Mouse (Mus musculus) forebrain, postnatal 0 days (tissue): Measurements from ENCODE around the gene Sowahd. TPM values are rescaled to one million over a fixed set of nuclear protein-coding genes. Genes with fewer than 3 reads are reported as not detected.
"Not testable (repeated sequence)": the region's sequence is repeated elsewhere in the genome, so short reads cannot be mapped to it uniquely, and the experiment has no call there.

Experiments
- ATAC-seq: fragments of 200-750 bp; cut with Nextera tagmentation; 2 replicates; pipeline ENCODE4 v1.8.0; 2017; ENCODE audit warnings: mild to moderate bottlenecking, moderate library complexity
- DNase-seq: peaks from one replicate; pipeline ENCODE4 v3.0.0-alpha.2; 2015
- H3K27ac ChIP-seq: fragments of 300-500 bp; sonication (generic); 2 replicates; pipeline ENCODE4 v1.5.1; 2014; ENCODE audit warnings: low read depth, mild to moderate bottlenecking, antibody characterized with exemption, low read length, moderate library complexity, mixed read lengths
- H3K27me3 ChIP-seq: fragments of 300-500 bp; sonication (generic); 2 replicates; pipeline ENCODE4 v1.6.1; 2014; ENCODE audit warnings: mild to moderate bottlenecking, low read length, mixed read lengths; ENCODE audit not compliant: insufficient read depth
- H3K36me3 ChIP-seq: fragments of 300-500 bp; sonication (generic); 2 replicates; pipeline ENCODE4 v1.6.1; 2014; ENCODE audit warnings: mild to moderate bottlenecking, moderate library complexity; ENCODE audit not compliant: insufficient read depth
- H3K4me1 ChIP-seq: fragments of 300-500 bp; sonication (generic); 2 replicates; pipeline ENCODE4 v1.6.1; 2014; ENCODE audit warnings: antibody characterized with exemption; ENCODE audit not compliant: insufficient read depth
- H3K4me2 ChIP-seq: fragments of 300-500 bp; sonication (generic); 2 replicates; pipeline ENCODE4 v1.6.1; 2014; ENCODE audit warnings: low read depth, mild to moderate bottlenecking, moderate library complexity
- H3K4me3 ChIP-seq: fragments of 300-500 bp; sonication (generic); 2 replicates; pipeline ENCODE4 v1.5.1; 2014; ENCODE audit warnings: low read depth, low read length, mixed read lengths
- H3K9ac ChIP-seq: fragments of 300-500 bp; sonication (generic); 2 replicates; pipeline ENCODE4 v1.6.1; 2014; ENCODE audit warnings: mild to moderate bottlenecking
- H3K9me3 ChIP-seq: fragments of 300-500 bp; sonication (generic); 2 replicates; pipeline ENCODE4 v1.6.1; 2016; ENCODE audit warnings: low read length
- CTCF ChIP-seq: sonication (generic); IDR thresholded peaks from 2 replicates; pipeline ENCODE4 v1.5.1; 2016; ENCODE audit warnings: antibody characterized with exemption, control low read depth, low read depth
- WGBS: fragments of 180-500 bp; shearing (Covaris S2); extraction: QIAGEN DNeasy Blood & Tissue Kit; methylation state at CpG from one replicate; pipeline ENCODE4 v1.1.7; 2014; 5-methylcytosine and 5-hydroxymethylcytosine counted together
- polyA plus RNA-seq: library from polyadenylated mRNA; unstranded; fragments of >200 nt; fragmentation: Nextera tagmentation; extraction: Ambion mirVana; gene quantifications from 2 replicates; pipeline ENCODE4 v1.2.1, GENCODE M21; 2015
- total RNA-seq: library from RNA; depleted of rRNA; stranded (reverse); fragments of >200 nt; gene quantifications from 2 replicates; pipeline ENCODE4 v1.2.3, GENCODE M21; 2014

Sowahd gene
- total and polyA plus RNA-seq, 2 experiments from 2014 or later = 0.12 TPM; not detected in 1

- WGBS = 26% methylated on average over 9 of the region's 9 CpGs
- no peak overlapping the region for H3K4me3 ChIP-seq
- ATAC-seq (no peak), DNase-seq (peak; percentile 69)
- no peak overlapping the region for H3K27ac ChIP-seq
- no peaks in the 10 kb centered on the region for H3K4me1 ChIP-seq
- H3K36me3 ChIP-seq = no peaks in the 10 kb centered on the region
- H3K9ac ChIP-seq = no peak overlapping the region
- H3K9me3 ChIP-seq = no peaks in the 10 kb centered on the region
- TF ChIP-seq CTCF = peak; percentile 71
- H3K27me3 ChIP-seq = no peaks in the 10 kb centered on the region
- no peak overlapping the region for H3K4me2 ChIP-seq
These were observed 5.9 kb upstream of the Sowahd start for GRCm38 (mm10) chrX:37042726-37043125.

GRCm38 (mm10) chrX:37048890-37049823, 512 bp downstream of the Sowahd start:
- WGBS = 28% methylated on average over 66 of the region's 70 CpGs
- Histone ChIP-seq H3K9ac (peak overlapping the region; percentile 18; the same call in 1 of the 2 replicates), H3K4me3 (peak overlapping the region; percentile 34), H3K9me3 (no peaks in the 10 kb centered on the region), H3K27ac (no peak overlapping the region), H3K27me3 (no peaks in the 10 kb centered on the region; the same call in 1 of the 2 replicates), H3K4me1 (no peaks in the 10 kb centered on the region), H3K36me3 (no peaks in the 10 kb centered on the region), H3K4me2 (peak overlapping the region; percentile 65)
- DNase-seq (no peak), ATAC-seq (peak; percentile 34; the same call in 1 of the 2 replicates)
- TF ChIP-seq CTCF = no peak

- Histone ChIP-seq H3K4me1 (no peaks in the 10 kb centered on the region), H3K9ac (no peak overlapping the region), H3K27me3 (no peaks in the 10 kb centered on the region), H3K36me3 (no peaks in the 10 kb centered on the region), H3K27ac (no peak overlapping the region), H3K4me2 (no peak overlapping the region), H3K9me3 (no peaks in the 10 kb centered on the region), H3K4me3 (no peak overlapping the region)
- ATAC-seq (no peak), DNase-seq (no peak)
- TF ChIP-seq CTCF = no peak
- WGBS = 85% methylated on average over 9 of the region's 9 CpGs
These were observed 15.3 kb downstream of the Sowahd start for GRCm38 (mm10) chrX:37063902-37064301.

GRCm38 (mm10) chrX:37067299-37067698, 18.7 kb downstream of the Sowahd start:
- no peak overlapping the region for H3K4me3 ChIP-seq
- 80% methylated on average over 3 of the region's 3 CpGs for WGBS
- no peaks in the 10 kb centered on the region for H3K27me3 ChIP-seq
- H3K9ac ChIP-seq = no peak overlapping the region
- no peak for ATAC-seq
- no peak for TF ChIP-seq CTCF
- no peaks in the 10 kb centered on the region for H3K4me1 ChIP-seq
- H3K36me3 ChIP-seq = no peaks in the 10 kb centered on the region
- no peak overlapping the region for H3K27ac ChIP-seq
- no peaks in the 10 kb centered on the region for H3K9me3 ChIP-seq
- H3K4me2 ChIP-seq = no peak overlapping the region
- DNase-seq = no peak

GRCm38 (mm10) chrX:37068766-37069165, 20.1 kb downstream of the Sowahd start:
- Histone ChIP-seq H3K9ac (no peak overlapping the region), H3K4me1 (no peaks in the 10 kb centered on the region), H3K9me3 (no peaks in the 10 kb centered on the region), H3K36me3 (no peaks in the 10 kb centered on the region), H3K27ac (no peak overlapping the region), H3K4me3 (no peak overlapping the region), H3K4me2 (no peak overlapping the region), H3K27me3 (no peaks in the 10 kb centered on the region)
- ATAC-seq (no peak), DNase-seq (no peak)
- WGBS = 83% methylated on average over 5 of the region's 5 CpGs
- no peak for TF ChIP-seq CTCF

GRCm38 (mm10) chrX:37074262-37074892, 25.7 kb downstream of the Sowahd start:
- peak; percentile 79 for DNase-seq
- ATAC-seq = peak; percentile 51; the same call in 1 of the 2 replicates
- Histone ChIP-seq H3K4me1 (no peaks in the 10 kb centered on the region), H3K4me2 (no peak overlapping the region), H3K9ac (no peak overlapping the region), H3K27me3 (no peaks in the 10 kb centered on the region), H3K4me3 (no peak overlapping the region), H3K9me3 (no peaks in the 10 kb centered on the region), H3K36me3 (no peaks in the 10 kb centered on the region), H3K27ac (no peak overlapping the region)
- peak; percentile 79 for TF ChIP-seq CTCF
- WGBS = 39% methylated on average over 9 of the region's 9 CpGs

GRCm38 (mm10) chrX:37076651-37077050, 28.0 kb downstream of the Sowahd start:
- 75% methylated on average over 8 of the region's 8 CpGs for WGBS
- ATAC-seq (no peak), DNase-seq (no peak)
- Histone ChIP-seq H3K36me3 (0 out of 2 replicates have a peak, but pooled peaks cover under 1% of the 10 kb centered on the region), H3K27me3 (no peaks in the 10 kb centered on the region), H3K27ac (no peak overlapping the region), H3K4me3 (no peak overlapping the region), H3K4me1 (no peaks in the 10 kb centered on the region), H3K9ac (no peak overlapping the region), H3K9me3 (no peaks in the 10 kb centered on the region), H3K4me2 (no peak overlapping the region)
- no peak for TF ChIP-seq CTCF

- not testable (repeated sequence) for H3K9ac ChIP-seq
These were observed 31.7 kb downstream of the Sowahd start for GRCm38 (mm10) chrX:37080345-37080744.

More at GRCm38 (mm10) chrX:37080345-37080744, 31.7 kb downstream of the Sowahd start:
- H3K27ac ChIP-seq, DNase-seq, H3K4me3 ChIP-seq, H3K27me3 ChIP-seq, H3K9me3 ChIP-seq, H3K36me3 ChIP-seq, H3K4me2 ChIP-seq, H3K4me1 ChIP-seq, ATAC-seq: not testable (repeated sequence)
- WGBS = 78% methylated on average over 3 of the region's 4 CpGs
